Mouse (Mus musculus) kidney, adult 2 months (tissue): ENCODE data around the gene Fkbp14. TPM values are rescaled to one million over a fixed set of nuclear protein-coding genes. Genes with fewer than 3 reads are reported as not detected.

ENCODE experiments used
- DNase-seq: peaks from one replicate; pipeline ENCODE4 v3.0.0; 2021
- H3K27ac ChIP-seq: fragments of 200-500 bp; 2 replicates; pipeline ENCODE4 v1.5.1; 2012; ENCODE audit warnings: low read depth, low read length, control low read depth, inconsistent platforms; ENCODE audit not compliant: insufficient read depth
- H3K27me3 ChIP-seq: fragments of 200-500 bp; replicated peaks from 2 replicates; pipeline ENCODE4 v1.6.1; 2012; ENCODE audit warnings: mild to moderate bottlenecking, moderate library complexity, low read length, inconsistent platforms; ENCODE audit not compliant: control insufficient read depth, insufficient read depth
- H3K36me3 ChIP-seq: fragments of 200-500 bp; 2 replicates; pipeline ENCODE4 v1.6.1; 2012; ENCODE audit warnings: mild to moderate bottlenecking, moderate library complexity, low read length, inconsistent platforms; ENCODE audit not compliant: control insufficient read depth, insufficient read depth
- H3K4me1 ChIP-seq: fragments of 200-500 bp; 2 replicates; pipeline ENCODE4 v1.6.1; 2011; ENCODE audit warnings: low read length; ENCODE audit not compliant: control insufficient read depth, insufficient read depth
- H3K4me3 ChIP-seq: fragments of 200-500 bp; 2 replicates; pipeline ENCODE4 v1.5.1; 2011; ENCODE audit warnings: mild to moderate bottlenecking, low read depth, low read length, control low read depth; ENCODE audit not compliant: insufficient read depth
- CTCF ChIP-seq: fragments of 200-500 bp; conservative IDR thresholded peaks from 2 replicates; pipeline ENCODE4 v1.5.1; 2011; ENCODE audit warnings: low read depth, mild to moderate bottlenecking, control low read depth, low read length, moderate library complexity, mixed read lengths; ENCODE audit not compliant: insufficient read depth, insufficient read length
- POLR2A ChIP-seq: fragments of 200-500 bp; IDR thresholded peaks from one replicate; pipeline ENCODE4 v1.6.1; 2011; ENCODE audit warnings: low read depth, low read length, control low read depth
- WGBS: fragments of 180-500 bp; shearing (Covaris S2); methylation state at CpG from one replicate; pipeline ENCODE4 v1.1.7; 2018; 5-methylcytosine and 5-hydroxymethylcytosine counted together
- polyA plus RNA-seq: library from polyadenylated mRNA; depleted of rRNA; stranded (reverse); fragments of >200 nt; gene quantifications from 2 replicates; pipeline ENCODE4 v1.2.3, GENCODE M21; 2012

Fkbp14 gene
- polyA plus RNA-seq, 1 experiment = 4.5 TPM

DNA sequence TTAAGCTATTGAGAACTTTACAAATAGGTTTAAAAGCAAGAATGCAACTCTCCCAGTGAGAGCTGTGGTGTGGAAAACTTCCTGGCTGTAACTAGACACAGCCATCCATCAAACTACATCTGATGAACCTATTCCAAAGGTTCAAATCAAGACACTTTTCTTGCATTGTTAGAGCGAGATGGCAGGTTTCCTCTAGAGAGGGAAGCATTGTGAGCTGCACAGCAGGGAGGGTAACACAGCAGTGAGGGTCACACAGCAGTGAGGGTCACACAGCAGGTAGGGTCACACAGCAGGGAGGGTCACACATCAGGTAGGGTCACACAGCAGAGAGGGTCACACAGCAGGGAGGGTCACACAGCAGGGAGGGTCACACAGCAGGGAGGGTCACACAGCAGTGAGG is 8.9 kb downstream of the Fkbp14 start:
- Histone ChIP-seq H3K4me3 (no peak overlapping the region), H3K36me3 (no peaks in the 10 kb centered on the region; the same call in 1 of the 2 replicates), H3K4me1 (peaks cover 3% of the 10 kb centered on the region; the same call in 1 of the 2 replicates), H3K27ac (no peak overlapping the region), H3K27me3 (no peaks in the 10 kb centered on the region)
- TF ChIP-seq CTCF (no peak), POLR2A (no peak)
- 53% methylated on average over 1 of the region's 1 CpGs for WGBS
- DNase-seq = no peak

GRCm38 (mm10) chr6:54587683-54588082 is 9.4 kb downstream of the Fkbp14 start:
- no peak overlapping the region for H3K4me3 ChIP-seq
- peaks cover 3% of the 10 kb centered on the region; the same call in 1 of the 2 replicates for H3K4me1 ChIP-seq
- TF ChIP-seq POLR2A (no peak), CTCF (no peak)
- WGBS = 76% methylated on average over 4 of the region's 4 CpGs
- no peak for DNase-seq
- no peaks in the 10 kb centered on the region for H3K27me3 ChIP-seq
- no peaks in the 10 kb centered on the region; the same call in 1 of the 2 replicates for H3K36me3 ChIP-seq
- H3K27ac ChIP-seq = no peak overlapping the region

- Histone ChIP-seq H3K27me3 (no peaks in the 10 kb centered on the region), H3K4me1 (peaks cover 3% of the 10 kb centered on the region; the same call in 1 of the 2 replicates), H3K36me3 (peaks cover 2% of the 10 kb centered on the region), H3K27ac (no peak overlapping the region), H3K4me3 (no peak overlapping the region)
- 70% methylated on average over 8 of the region's 8 CpGs for WGBS
- TF ChIP-seq CTCF (no peak), POLR2A (no peak)
- no peak for DNase-seq
Observed at GRCm38 (mm10) chr6:54586911-54587310, 10.2 kb downstream of the Fkbp14 start.

DNA sequence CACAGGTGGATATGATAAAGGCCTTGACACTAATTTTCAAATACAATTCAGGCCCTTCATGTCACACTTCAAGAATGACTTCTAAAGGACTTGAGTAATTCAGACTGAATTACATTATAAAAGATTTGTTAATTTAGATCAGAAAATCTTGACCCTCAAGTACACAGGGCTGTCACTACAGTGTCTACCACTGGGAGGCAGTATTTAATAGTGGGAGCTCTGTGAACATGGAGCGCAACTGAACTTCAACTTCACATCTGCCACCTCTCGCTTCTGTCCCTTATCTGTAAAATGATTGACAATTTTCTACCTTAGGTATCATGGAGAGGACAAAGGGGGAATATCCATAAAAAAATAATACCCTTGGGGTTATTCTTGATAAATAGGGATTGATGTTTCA is 10.9 kb downstream of the Fkbp14 start:
- Histone ChIP-seq H3K27ac (no peak overlapping the region), H3K4me3 (no peak overlapping the region), H3K36me3 (peaks cover 2% of the 10 kb centered on the region), H3K4me1 (no peaks in the 10 kb centered on the region; the same call in 1 of the 2 replicates), H3K27me3 (no peaks in the 10 kb centered on the region)
- peak; percentile 69 for DNase-seq
- 21% methylated on average over 2 of the region's 2 CpGs for WGBS
- TF ChIP-seq POLR2A (no peak), CTCF (peak; percentile 67)

DNA sequence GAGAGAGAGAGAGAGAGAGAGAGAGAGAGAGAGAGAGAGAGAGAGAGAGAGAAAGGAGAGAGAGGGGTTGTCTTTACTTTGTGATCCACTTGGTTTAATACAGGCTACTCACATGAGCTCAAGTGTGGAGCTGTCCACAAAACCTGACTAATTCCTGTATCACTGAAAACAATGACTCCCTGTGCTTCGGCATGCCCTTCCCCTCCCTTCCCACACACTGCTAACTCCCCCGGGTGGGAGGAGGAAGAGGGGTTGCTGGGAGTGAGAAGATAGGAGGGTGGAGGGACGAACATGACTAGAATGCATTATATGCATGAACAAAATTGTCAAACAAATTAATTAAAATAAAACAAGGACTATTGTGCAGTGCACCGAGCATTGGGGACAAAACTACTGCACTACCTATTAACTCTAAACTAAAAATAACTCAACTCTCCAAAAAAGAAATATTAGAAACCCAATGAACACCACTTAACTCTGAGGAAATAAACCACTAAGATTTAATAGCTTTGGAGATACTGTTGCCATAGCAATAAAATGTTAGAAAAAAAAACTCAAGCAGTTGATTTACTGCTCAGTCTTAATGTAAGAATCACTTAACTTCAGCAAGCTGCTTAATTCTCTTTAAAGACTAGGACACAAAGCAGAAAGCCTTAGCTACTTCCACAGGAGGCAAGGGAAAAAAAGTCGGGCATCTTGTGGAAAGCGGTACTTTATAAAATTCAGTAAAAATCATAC is 23.7 kb downstream of the Fkbp14 start:
- DNase-seq = no peak
- H3K36me3 ChIP-seq = no peaks in the 10 kb centered on the region
- no peaks in the 10 kb centered on the region for H3K4me1 ChIP-seq
- 24% methylated on average over 6 of the region's 6 CpGs for WGBS
- H3K27ac ChIP-seq = no peak overlapping the region
- H3K27me3 ChIP-seq = no peaks in the 10 kb centered on the region; the same call in 1 of the 2 replicates
- no peak for TF ChIP-seq CTCF
- no peak for TF ChIP-seq POLR2A
- no peak overlapping the region for H3K4me3 ChIP-seq

DNA sequence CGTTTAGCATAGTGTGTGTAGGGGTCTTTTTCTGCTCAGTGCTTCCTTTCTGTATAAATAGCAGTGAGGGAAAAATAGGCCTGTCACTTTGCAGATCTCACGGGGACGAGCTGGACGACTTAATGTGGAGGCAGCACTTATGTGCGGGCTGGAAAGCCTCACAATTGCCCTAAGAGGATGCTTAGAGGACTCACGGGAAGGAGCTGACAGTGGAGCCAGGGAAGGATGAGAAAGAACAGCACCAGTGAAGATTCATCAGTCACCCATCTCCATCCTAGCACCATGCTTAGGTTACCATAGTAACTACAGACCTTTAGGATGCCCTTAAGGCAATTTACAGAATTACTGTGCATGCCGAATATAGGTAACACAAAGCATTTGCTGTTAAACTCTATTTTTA is 27.3 kb downstream of the Fkbp14 start:
- TF ChIP-seq CTCF (no peak), POLR2A (no peak)
- no peaks in the 10 kb centered on the region for H3K36me3 ChIP-seq
- WGBS = 70% methylated on average over 7 of the region's 7 CpGs
- H3K4me1 ChIP-seq = no peaks in the 10 kb centered on the region; the same call in 1 of the 2 replicates
- no peak for DNase-seq
- no peaks in the 10 kb centered on the region; the same call in 1 of the 2 replicates for H3K27me3 ChIP-seq
- no peak overlapping the region for H3K4me3 ChIP-seq
- H3K27ac ChIP-seq = no peak overlapping the region

DNA sequence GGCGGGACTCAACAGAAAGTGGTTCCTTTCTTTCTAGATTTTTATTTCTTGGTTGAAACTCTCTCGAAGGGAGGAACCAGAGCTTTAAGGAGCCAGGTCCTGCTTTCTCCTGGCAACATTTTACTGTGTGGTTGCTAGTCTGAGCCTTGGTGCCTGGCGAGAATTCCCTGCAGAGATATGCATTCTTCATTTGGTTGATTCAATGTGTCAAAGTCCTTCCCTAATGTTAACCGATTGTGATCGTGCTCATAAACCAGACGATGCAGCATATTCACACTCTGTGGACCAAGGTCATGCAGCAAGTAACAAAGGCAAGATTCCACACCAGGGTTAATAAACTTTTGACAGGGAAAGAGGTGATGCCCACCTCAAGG is 30.6 kb downstream of the Fkbp14 start:
- TF ChIP-seq POLR2A = no peak
- TF ChIP-seq CTCF = no peak
- H3K4me3 ChIP-seq = peak overlapping the region; percentile 50
- H3K4me1 ChIP-seq = no peaks in the 10 kb centered on the region; the same call in 1 of the 2 replicates
- no peak overlapping the region for H3K27ac ChIP-seq
- no peak for DNase-seq
- no peaks in the 10 kb centered on the region for H3K27me3 ChIP-seq
- WGBS = 14% methylated on average over 6 of the region's 6 CpGs
- H3K36me3 ChIP-seq = no peaks in the 10 kb centered on the region
